Mouse (Mus musculus) ES-Bruce4 (cell line): ENCODE measurements around the gene Sprr3.

Source experiments
- CTCF ChIP-seq: IDR thresholded peaks from one replicate; pipeline ENCODE4 v1.8.1; 2011; ENCODE audit warnings: low read depth, low read length
- POLR2A ChIP-seq: IDR thresholded peaks from one replicate; pipeline ENCODE4 v1.8.1; 2011; ENCODE audit warnings: low read length; ENCODE audit not compliant: insufficient read depth

GRCm38 (mm10) chr3:92486307-92486706 lies 27.8 kb upstream of the Sprr3 start:
- no peak for TF ChIP-seq POLR2A
- TF ChIP-seq CTCF = no peak
